Mouse (Mus musculus) liver, adult 2 months (tissue): ENCODE data around the gene Col8a1.

ENCODE experiments used
- CTCF ChIP-seq: fragments of 200-500 bp; IDR thresholded peaks from 2 replicates; pipeline ENCODE4 v1.5.1; 2011; ENCODE audit warnings: low read depth, low read length, control low read depth
- POLR2A ChIP-seq: fragments of 200-500 bp; IDR thresholded peaks from 2 replicates; pipeline ENCODE4 v1.6.1; 2011; ENCODE audit warnings: low read length, control low read depth; ENCODE audit not compliant: insufficient read depth; ENCODE audit errors: extremely low read depth

GRCm38 (mm10) chr16:57585201-57585600 lies 169.3 kb downstream of the Col8a1 start:
- TF ChIP-seq POLR2A (no peak), CTCF (no peak)
